Mouse (Mus musculus): ENCODE measurements around the gene Gm43720. TPM values are rescaled to one million over a fixed set of nuclear protein-coding genes. Genes with fewer than 3 reads are reported as not detected.

Gm43720 gene
- not detected in 2 replicates for polyA plus RNA-seq (2012; rRNA removed)

GRCm38 (mm10) chr5:138279585-138280424, at the start of gene Gm43720, which contains the start of the genes Gpc2 and Stag3:
Gene Gm43720 (minus strand): TSS chr5:138279958.
Gene Gpc2 (minus strand): TSS chr5:138280005.
Gene Stag3 (plus strand): TSS chr5:138280240.
- Histone ChIP-seq H3K27me3 (replicated peaks; ENCODE audit: control insufficient read depth, insufficient read depth, low read length) (no peaks in the 10 kb centered on the region), H3K4me3 (ENCODE audit: insufficient read depth, low read depth, low read length) (peak within 1 kb of the TSS; percentile 37), H3K27ac (ENCODE audit: insufficient read depth, low read depth, low read length) (no peak within 1 kb of the TSS), H3K36me3 (ENCODE audit: control insufficient read depth, insufficient read depth, low read length) (no peaks in the 10 kb centered on the region), H3K4me1 (ENCODE audit: control insufficient read depth, insufficient read depth, low read length) (no peaks in the 10 kb centered on the region)
- 2% methylated on average over 56 of the region's 56 CpGs for WGBS
- no peak for TF ChIP-seq CTCF (conservative IDR thresholded peaks at IDR 0.05; ENCODE audit: insufficient read depth, insufficient read length, low read depth, low read length)
- no peak for TF ChIP-seq POLR2A (IDR thresholded peaks at IDR 0.05; ENCODE audit: low read depth, low read length)
- peak; percentile 83 for DNase-seq

- no peak overlapping the region for H3K4me3 ChIP-seq (ENCODE audit: insufficient read depth, low read depth, low read length)
- no peaks in the 10 kb centered on the region for H3K4me1 ChIP-seq (ENCODE audit: control insufficient read depth, insufficient read depth, low read length)
- no peaks in the 10 kb centered on the region for H3K36me3 ChIP-seq (ENCODE audit: control insufficient read depth, insufficient read depth, low read length)
- H3K27me3 ChIP-seq (replicated peaks; ENCODE audit: control insufficient read depth, insufficient read depth, low read length) = no peaks in the 10 kb centered on the region
- no peak for TF ChIP-seq POLR2A (IDR thresholded peaks at IDR 0.05; ENCODE audit: low read depth, low read length)
- TF ChIP-seq CTCF (conservative IDR thresholded peaks at IDR 0.05; ENCODE audit: insufficient read depth, insufficient read length, low read depth, low read length) = no peak
- DNase-seq = no peak
- no peak overlapping the region for H3K27ac ChIP-seq (ENCODE audit: insufficient read depth, low read depth, low read length)
- WGBS = 89% methylated on average over 3 of the region's 3 CpGs
These were observed 33.0 kb upstream of the Gm43720 start for GRCm38 (mm10) chr5:138312795-138313194.

GRCm38 (mm10) chr5:138299613-138300012, 19.9 kb upstream of the Gm43720 start:
- no peak for DNase-seq
- Histone ChIP-seq H3K4me3 (ENCODE audit: insufficient read depth, low read depth, low read length) (no peak overlapping the region), H3K36me3 (ENCODE audit: control insufficient read depth, insufficient read depth, low read length) (no peaks in the 10 kb centered on the region), H3K4me1 (ENCODE audit: control insufficient read depth, insufficient read depth, low read length) (no peaks in the 10 kb centered on the region), H3K27ac (ENCODE audit: insufficient read depth, low read depth, low read length) (no peak overlapping the region), H3K27me3 (replicated peaks; ENCODE audit: control insufficient read depth, insufficient read depth, low read length) (no peaks in the 10 kb centered on the region)
- 84% methylated on average over 2 of the region's 2 CpGs for WGBS
- TF ChIP-seq POLR2A (IDR thresholded peaks at IDR 0.05; ENCODE audit: low read depth, low read length) (no peak), CTCF (conservative IDR thresholded peaks at IDR 0.05; ENCODE audit: insufficient read depth, insufficient read length, low read depth, low read length) (no peak)

GRCm38 (mm10) chr5:138294158-138294557, 14.4 kb upstream of the Gm43720 start:
- H3K27ac ChIP-seq (ENCODE audit: insufficient read depth, low read depth, low read length) = no peak overlapping the region
- no peaks in the 10 kb centered on the region for H3K36me3 ChIP-seq (ENCODE audit: control insufficient read depth, insufficient read depth, low read length)
- H3K27me3 ChIP-seq (replicated peaks; ENCODE audit: control insufficient read depth, insufficient read depth, low read length) = no peaks in the 10 kb centered on the region
- TF ChIP-seq POLR2A (IDR thresholded peaks at IDR 0.05; ENCODE audit: low read depth, low read length) (no peak), CTCF (conservative IDR thresholded peaks at IDR 0.05; ENCODE audit: insufficient read depth, insufficient read length, low read depth, low read length) (no peak)
- H3K4me3 ChIP-seq (ENCODE audit: insufficient read depth, low read depth, low read length) = no peak overlapping the region
- no peaks in the 10 kb centered on the region for H3K4me1 ChIP-seq (ENCODE audit: control insufficient read depth, insufficient read depth, low read length)
- no peak for DNase-seq

GRCm38 (mm10) chr5:138291638-138292037, 11.9 kb upstream of the Gm43720 start:
- TF ChIP-seq POLR2A (IDR thresholded peaks at IDR 0.05; ENCODE audit: low read depth, low read length) (no peak), CTCF (conservative IDR thresholded peaks at IDR 0.05; ENCODE audit: insufficient read depth, insufficient read length, low read depth, low read length) (no peak)
- no peaks in the 10 kb centered on the region for H3K36me3 ChIP-seq (ENCODE audit: control insufficient read depth, insufficient read depth, low read length)
- no peak for DNase-seq
- no peak overlapping the region for H3K4me3 ChIP-seq (ENCODE audit: insufficient read depth, low read depth, low read length)
- no peaks in the 10 kb centered on the region for H3K27me3 ChIP-seq (replicated peaks; ENCODE audit: control insufficient read depth, insufficient read depth, low read length)
- 59% methylated on average over 1 of the region's 1 CpGs for WGBS
- H3K4me1 ChIP-seq (ENCODE audit: control insufficient read depth, insufficient read depth, low read length) = no peaks in the 10 kb centered on the region
- H3K27ac ChIP-seq (ENCODE audit: insufficient read depth, low read depth, low read length) = no peak overlapping the region

- H3K4me1 ChIP-seq (ENCODE audit: control insufficient read depth, insufficient read depth, low read length) = no peaks in the 10 kb centered on the region
- no peak for DNase-seq
- TF ChIP-seq CTCF (conservative IDR thresholded peaks at IDR 0.05; ENCODE audit: insufficient read depth, insufficient read length, low read depth, low read length) (no peak), POLR2A (IDR thresholded peaks at IDR 0.05; ENCODE audit: low read depth, low read length) (no peak)
- 81% methylated on average over 3 of the region's 3 CpGs for WGBS
- H3K27me3 ChIP-seq (replicated peaks; ENCODE audit: control insufficient read depth, insufficient read depth, low read length) = no peaks in the 10 kb centered on the region; the same call in 1 of the 2 replicates
- no peak overlapping the region for H3K4me3 ChIP-seq (ENCODE audit: insufficient read depth, low read depth, low read length)
- no peak overlapping the region for H3K27ac ChIP-seq (ENCODE audit: insufficient read depth, low read depth, low read length)
- no peaks in the 10 kb centered on the region for H3K36me3 ChIP-seq (ENCODE audit: control insufficient read depth, insufficient read depth, low read length)
These were observed 8.1 kb upstream of the Gm43720 start for GRCm38 (mm10) chr5:138287861-138288260.

- no peak overlapping the region for H3K4me3 ChIP-seq (ENCODE audit: insufficient read depth, low read depth, low read length)
- WGBS = 82% methylated on average over 1 of the region's 1 CpGs
- no peak for TF ChIP-seq CTCF (conservative IDR thresholded peaks at IDR 0.05; ENCODE audit: insufficient read depth, insufficient read length, low read depth, low read length)
- TF ChIP-seq POLR2A (IDR thresholded peaks at IDR 0.05; ENCODE audit: low read depth, low read length) = no peak
- H3K27ac ChIP-seq (ENCODE audit: insufficient read depth, low read depth, low read length) = no peak overlapping the region
- no peaks in the 10 kb centered on the region for H3K4me1 ChIP-seq (ENCODE audit: control insufficient read depth, insufficient read depth, low read length)
- no peaks in the 10 kb centered on the region; the same call in 1 of the 2 replicates for H3K27me3 ChIP-seq (replicated peaks; ENCODE audit: control insufficient read depth, insufficient read depth, low read length)
- H3K36me3 ChIP-seq (ENCODE audit: control insufficient read depth, insufficient read depth, low read length) = no peaks in the 10 kb centered on the region
- no peak for DNase-seq
These were observed 3.8 kb upstream of the Gm43720 start for GRCm38 (mm10) chr5:138283540-138283939.

Data from kidney, adult 2 months (tissue).